Mouse (Mus musculus): ENCODE results near the gene Vmp1. TPM values are rescaled to one million over a fixed set of nuclear protein-coding genes. Genes with fewer than 3 reads are reported as not detected.
A peak's percentile ranks its signal among the peaks of the same experiment; 100 is the strongest.

The Vmp1 gene
- polyA plus RNA-seq, 1 experiment from 2014 or later, result 109 TPM

DNA sequence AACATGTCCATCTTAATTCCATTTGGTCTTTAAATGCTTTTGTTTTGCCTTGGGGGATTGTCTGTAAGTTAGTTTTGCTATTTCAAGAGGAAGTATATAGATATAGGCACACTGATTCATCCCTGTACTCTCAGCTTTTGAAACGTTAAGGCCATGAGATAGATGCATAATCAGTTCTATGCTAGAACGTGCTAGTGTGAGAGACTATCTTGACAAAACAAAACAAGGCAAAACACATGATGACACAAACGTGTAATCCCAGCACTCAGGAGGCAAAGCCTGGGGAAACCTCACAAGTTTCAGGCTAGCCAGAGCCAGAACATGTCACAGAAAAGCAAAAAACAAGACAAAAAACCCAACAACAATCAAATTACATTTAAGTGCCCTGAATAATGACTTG, 10.9 kb downstream of the Vmp1 start:
- no peak overlapping the region for H3K4me3 ChIP-seq
- no peak for ATAC-seq (ENCODE audit: insufficient number of reproducible peaks, low FRiP score)
- H3K27ac ChIP-seq (ENCODE audit: poor library complexity, severe bottlenecking), result no peak overlapping the region
- H3K9ac ChIP-seq, result no peak overlapping the region
- peaks cover 10% of the 10 kb centered on the region for H3K4me1 ChIP-seq (replicated peaks)
- no peak overlapping the region for H3K4me2 ChIP-seq
- no peaks in the 10 kb centered on the region for H3K36me3 ChIP-seq
- H3K9me3 ChIP-seq (replicated peaks), result no peaks in the 10 kb centered on the region
- WGBS, result 52% methylated on average over 3 of the region's 3 CpGs
- no peaks in the 10 kb centered on the region for H3K27me3 ChIP-seq (replicated peaks)

- no peak for ATAC-seq (ENCODE audit: insufficient number of reproducible peaks, low FRiP score)
- H3K27me3 ChIP-seq (replicated peaks), result no peaks in the 10 kb centered on the region
- no peaks in the 10 kb centered on the region for H3K36me3 ChIP-seq
- H3K27ac ChIP-seq (ENCODE audit: poor library complexity, severe bottlenecking), result 0 out of 2 replicates have a peak overlapping the region, but pooled peaks have one; percentile 18
- 43% methylated on average over 3 of the region's 3 CpGs for WGBS
- H3K4me1 ChIP-seq (replicated peaks), result peaks cover 10% of the 10 kb centered on the region
- no peak overlapping the region for H3K9ac ChIP-seq
- H3K4me3 ChIP-seq, result no peak overlapping the region
- no peak overlapping the region for H3K4me2 ChIP-seq
- no peaks in the 10 kb centered on the region for H3K9me3 ChIP-seq (replicated peaks)
These were observed 12.5 kb downstream of the Vmp1 start for GRCm38 (mm10) chr11:86671041-86671675.

GRCm38 (mm10) chr11:86668169-86668568, 15.5 kb downstream of the Vmp1 start:
- no peak overlapping the region for H3K4me3 ChIP-seq
- H3K27ac ChIP-seq (ENCODE audit: poor library complexity, severe bottlenecking), result no peak overlapping the region

GRCm38 (mm10) chr11:86667553-86667952, 16.1 kb downstream of the Vmp1 start:
- ATAC-seq (ENCODE audit: insufficient number of reproducible peaks, low FRiP score), result no peak
- H3K4me3 ChIP-seq, result no peak overlapping the region
- H3K36me3 ChIP-seq, result peaks cover 15% of the 10 kb centered on the region
- peaks cover 10% of the 10 kb centered on the region for H3K4me1 ChIP-seq (replicated peaks)
- no peak overlapping the region for H3K27ac ChIP-seq (ENCODE audit: poor library complexity, severe bottlenecking)
- H3K4me2 ChIP-seq, result no peak overlapping the region
- no peak overlapping the region for H3K9ac ChIP-seq
- WGBS, result 91% methylated on average over 2 of the region's 2 CpGs
- H3K9me3 ChIP-seq (replicated peaks), result no peaks in the 10 kb centered on the region
- H3K27me3 ChIP-seq (replicated peaks), result no peaks in the 10 kb centered on the region

More at GRCm38 (mm10) chr11:86668169-86668568, 15.5 kb downstream of the Vmp1 start:
- Histone ChIP-seq H3K4me2 (no peak overlapping the region), H3K27me3 (replicated peaks) (no peaks in the 10 kb centered on the region), H3K9me3 (replicated peaks) (no peaks in the 10 kb centered on the region), H3K4me1 (replicated peaks) (peaks cover 10% of the 10 kb centered on the region), H3K9ac (no peak overlapping the region), H3K36me3 (peaks cover 13% of the 10 kb centered on the region)
- 89% methylated on average over 3 of the region's 3 CpGs for WGBS
- no peak for ATAC-seq (ENCODE audit: insufficient number of reproducible peaks, low FRiP score)

GRCm38 (mm10) chr11:86664406-86664805, 19.2 kb downstream of the Vmp1 start:
- WGBS, result 79% methylated on average over 3 of the region's 3 CpGs
- no peak overlapping the region for H3K27ac ChIP-seq (ENCODE audit: poor library complexity, severe bottlenecking)
- no peak overlapping the region for H3K9ac ChIP-seq
- no peak overlapping the region for H3K4me2 ChIP-seq
- H3K36me3 ChIP-seq, result peaks cover 34% of the 10 kb centered on the region
- no peak for ATAC-seq (ENCODE audit: insufficient number of reproducible peaks, low FRiP score)
- H3K27me3 ChIP-seq (replicated peaks), result no peaks in the 10 kb centered on the region
- no peaks in the 10 kb centered on the region for H3K4me1 ChIP-seq (replicated peaks)
- no peak overlapping the region for H3K4me3 ChIP-seq
- no peaks in the 10 kb centered on the region for H3K9me3 ChIP-seq (replicated peaks)

DNA sequence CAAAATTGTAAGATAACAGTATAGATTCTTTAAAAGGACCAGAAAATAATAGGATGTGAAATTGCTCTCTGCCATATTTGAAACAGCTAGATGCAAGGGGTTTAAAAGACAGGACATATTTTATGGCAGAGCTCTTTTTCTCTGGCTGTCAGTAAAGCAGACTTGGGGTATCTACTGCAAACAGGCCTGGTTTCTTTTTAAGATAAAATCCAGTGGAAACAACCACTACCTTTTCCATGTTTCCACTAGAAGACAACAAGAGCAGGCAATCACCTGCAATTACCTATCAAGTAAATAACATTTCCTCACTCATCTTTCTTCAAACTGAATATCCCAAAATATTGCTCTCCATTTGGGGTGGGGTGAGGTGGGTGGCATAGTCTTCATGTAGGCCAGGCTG, 19.7 kb downstream of the Vmp1 start:
- H3K9ac ChIP-seq, result no peak overlapping the region
- no peak overlapping the region for H3K4me2 ChIP-seq
- no peak overlapping the region for H3K4me3 ChIP-seq
- H3K36me3 ChIP-seq, result peaks cover 34% of the 10 kb centered on the region
- no peak overlapping the region for H3K27ac ChIP-seq (ENCODE audit: poor library complexity, severe bottlenecking)
- no peak for ATAC-seq (ENCODE audit: insufficient number of reproducible peaks, low FRiP score)
- no peaks in the 10 kb centered on the region for H3K27me3 ChIP-seq (replicated peaks)
- H3K9me3 ChIP-seq (replicated peaks), result no peaks in the 10 kb centered on the region
- no peaks in the 10 kb centered on the region for H3K4me1 ChIP-seq (replicated peaks)

DNA sequence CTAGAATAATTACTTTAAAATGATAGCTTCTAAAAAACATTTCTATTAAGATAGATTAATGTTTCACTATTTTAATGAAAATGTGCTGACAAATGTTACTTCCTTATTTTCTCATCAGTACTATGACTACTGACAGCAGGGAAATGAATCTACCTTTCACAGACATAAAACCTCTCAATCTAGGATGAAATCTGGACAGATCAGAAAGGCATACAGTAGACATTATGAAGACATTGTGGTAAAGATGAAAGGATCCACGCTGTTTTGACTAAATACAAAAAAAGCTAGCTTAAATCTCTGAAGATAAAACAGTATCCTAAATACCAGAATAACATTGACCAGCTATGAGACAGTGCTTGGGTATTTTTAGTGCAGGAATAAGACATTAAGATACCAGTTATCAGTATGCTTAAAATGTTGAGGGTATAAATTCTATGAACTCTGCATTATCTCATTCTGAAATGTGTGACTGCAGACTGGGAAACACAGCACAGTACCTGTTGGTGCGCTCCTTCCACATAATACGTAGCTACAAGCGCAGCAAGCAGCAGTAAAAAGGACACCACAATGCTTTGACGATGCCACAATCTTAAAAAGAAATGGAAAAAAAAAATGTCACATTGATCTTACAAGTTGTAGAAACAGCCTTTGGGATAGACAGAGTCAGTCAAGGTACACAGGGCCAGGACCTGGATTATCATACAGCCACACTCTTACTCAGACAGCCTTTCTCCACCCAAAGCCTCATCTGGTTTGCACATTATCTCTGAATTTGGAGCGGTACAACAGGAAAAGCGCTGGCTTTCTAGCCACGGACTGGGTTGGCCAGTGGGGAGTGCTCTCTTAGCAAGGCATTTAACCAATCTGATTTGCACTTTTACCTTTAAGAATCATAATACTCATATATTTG, 20.4 kb downstream of the Vmp1 start:
- H3K27me3 ChIP-seq (replicated peaks), result no peaks in the 10 kb centered on the region
- no peaks in the 10 kb centered on the region for H3K9me3 ChIP-seq (replicated peaks)
- peak; percentile 55; the same call in 1 of the 2 replicates for ATAC-seq (ENCODE audit: insufficient number of reproducible peaks, low FRiP score)
- no peaks in the 10 kb centered on the region for H3K4me1 ChIP-seq (replicated peaks)
- WGBS, result 72% methylated on average over 8 of the region's 8 CpGs
- H3K9ac ChIP-seq, result no peak overlapping the region
- H3K36me3 ChIP-seq, result peaks cover 34% of the 10 kb centered on the region
- no peak overlapping the region for H3K27ac ChIP-seq (ENCODE audit: poor library complexity, severe bottlenecking)
- H3K4me2 ChIP-seq, result no peak overlapping the region
- H3K4me3 ChIP-seq, result no peak overlapping the region

GRCm38 (mm10) chr11:86657863-86658262, 25.8 kb downstream of the Vmp1 start:
- H3K4me2 ChIP-seq, result no peak overlapping the region
- H3K27ac ChIP-seq (ENCODE audit: poor library complexity, severe bottlenecking), result no peak overlapping the region
- no peaks in the 10 kb centered on the region for H3K27me3 ChIP-seq (replicated peaks)
- no peak overlapping the region for H3K9ac ChIP-seq
- H3K4me1 ChIP-seq (replicated peaks), result peaks cover 10% of the 10 kb centered on the region
- no peak overlapping the region for H3K4me3 ChIP-seq
- ATAC-seq (ENCODE audit: insufficient number of reproducible peaks, low FRiP score), result no peak
- no peaks in the 10 kb centered on the region for H3K9me3 ChIP-seq (replicated peaks)
- H3K36me3 ChIP-seq, result peaks cover 21% of the 10 kb centered on the region

GRCm38 (mm10) chr11:86656849-86657567, 26.6 kb downstream of the Vmp1 start:
- Histone ChIP-seq H3K4me2 (no peak overlapping the region), H3K9ac (no peak overlapping the region)

DNA sequence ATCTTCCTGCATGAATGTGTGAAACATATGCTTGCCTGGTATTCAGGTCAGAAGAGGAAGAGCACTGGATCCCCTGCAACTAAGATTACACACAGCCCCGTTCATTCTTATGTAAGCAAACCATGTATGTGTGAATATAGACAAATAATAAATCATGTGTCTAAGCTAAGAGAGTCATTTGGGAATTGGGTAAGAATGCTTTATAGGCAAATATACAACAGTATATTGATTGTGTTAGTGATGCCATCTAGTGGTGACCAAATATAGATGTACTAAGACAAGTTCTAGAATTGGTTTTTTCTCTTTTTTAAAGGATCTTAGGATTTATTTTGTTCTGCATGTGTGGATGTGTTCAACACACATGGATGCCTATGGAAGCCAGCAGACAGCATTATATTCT, 28.0 kb downstream of the Vmp1 start:
- peaks cover 14% of the 10 kb centered on the region for H3K4me1 ChIP-seq (replicated peaks)
- WGBS, result 69% methylated on average over 1 of the region's 1 CpGs
- no peaks in the 10 kb centered on the region for H3K27me3 ChIP-seq (replicated peaks)
- H3K4me2 ChIP-seq, result no peak overlapping the region
- H3K9ac ChIP-seq, result no peak overlapping the region
- H3K4me3 ChIP-seq, result no peak overlapping the region
- H3K9me3 ChIP-seq (replicated peaks), result no peaks in the 10 kb centered on the region
- H3K27ac ChIP-seq (ENCODE audit: poor library complexity, severe bottlenecking), result no peak overlapping the region
- peaks cover 4% of the 10 kb centered on the region for H3K36me3 ChIP-seq
- ATAC-seq (ENCODE audit: insufficient number of reproducible peaks, low FRiP score), result no peak

More at GRCm38 (mm10) chr11:86656849-86657567, 26.6 kb downstream of the Vmp1 start:
- no peak for ATAC-seq (ENCODE audit: insufficient number of reproducible peaks, low FRiP score)
- Histone ChIP-seq H3K4me3 (no peak overlapping the region), H3K36me3 (peaks cover 15% of the 10 kb centered on the region), H3K27me3 (replicated peaks) (no peaks in the 10 kb centered on the region), H3K27ac (ENCODE audit: poor library complexity, severe bottlenecking) (peak overlapping the region; percentile 66), H3K4me1 (replicated peaks) (peaks cover 14% of the 10 kb centered on the region), H3K9me3 (replicated peaks) (no peaks in the 10 kb centered on the region)
- 29% methylated on average over 4 of the region's 4 CpGs for WGBS

DNA sequence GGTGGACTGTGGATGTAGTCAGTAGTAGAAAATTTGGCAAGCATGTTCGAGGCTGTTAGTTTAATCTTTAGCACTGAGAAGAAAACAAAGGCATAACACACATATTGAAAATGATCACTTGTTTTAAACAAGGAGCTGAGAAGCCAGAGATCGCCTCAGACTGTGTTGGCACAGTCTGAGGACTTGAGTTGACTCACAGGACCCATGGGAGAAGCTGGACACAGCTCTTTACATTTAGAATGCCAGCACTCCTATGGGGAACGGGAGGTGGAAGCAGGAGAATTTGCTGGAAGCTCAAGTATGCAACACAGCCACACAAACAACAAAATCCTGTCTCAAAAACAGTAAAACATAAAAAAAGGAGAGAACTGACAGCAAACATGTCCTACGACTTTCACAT, 29.5 kb downstream of the Vmp1 start:
- no peak overlapping the region for H3K27ac ChIP-seq (ENCODE audit: poor library complexity, severe bottlenecking)

More for the DNA sequence above, 29.5 kb downstream of the Vmp1 start:
- H3K4me1 ChIP-seq (replicated peaks), result peaks cover 14% of the 10 kb centered on the region
- H3K9me3 ChIP-seq (replicated peaks), result no peaks in the 10 kb centered on the region
- H3K27me3 ChIP-seq (replicated peaks), result no peaks in the 10 kb centered on the region
- 83% methylated on average over 4 of the region's 4 CpGs for WGBS
- ATAC-seq (ENCODE audit: insufficient number of reproducible peaks, low FRiP score), result no peak
- H3K4me3 ChIP-seq, result no peak overlapping the region
- H3K36me3 ChIP-seq, result no peaks in the 10 kb centered on the region
- no peak overlapping the region for H3K4me2 ChIP-seq
- H3K9ac ChIP-seq, result no peak overlapping the region
